21 mouse cellular contexts compared by ENCODE assay signal in genomic region chr19:3335917-3336316, GRCm38 (mm10). TPM values are rescaled to one million over a fixed set of nuclear protein-coding genes. Genes with fewer than 3 reads are reported as not detected.
DNase-seq lines count a peak whose midpoint lies in the region; ATAC-seq and TF ChIP-seq lines count a peak whose summit lies in the region.
"Had no signal": no experiment of that assay in that cellular context is flagged by ENCODE, and none has a peak within 500 bp of the region (broad histone marks: within the 10 kb centered on the region; RNA-seq: fewer than 3 reads in every experiment).

No protein-coding gene starts in this region.

- DNase-seq in heart, postnatal 0 days (ENCODE audit: low spot score): no peak
- DNase-seq in heart, adult 9 months (ENCODE audit: low spot score in 2 of 2): no peak
- no peak for DNase-seq in liver, postnatal 0 days
- DNase-seq in layer of hippocampus, adult 8-10 months (ENCODE audit: low spot score in 2 of 2): no peak
- DNase-seq in lung, postnatal 0 days (ENCODE audit: low spot score): no peak
- DNase-seq: adrenal gland, adult 8-10 months; cerebellum, adult 18-20 months; cerebellum, adult 9-10 months; cerebellum, postnatal 14 days; gastrocnemius, postnatal 10 days; gastrocnemius, postnatal 36 days had no signal

- no peak overlapping the region for H3K4me2 ChIP-seq in heart, postnatal 0 days (ENCODE audit: low read depth, low read length)
- no peak overlapping the region for H3K4me2 ChIP-seq in liver, postnatal 0 days (ENCODE audit: low read depth, low read length)
- no peak overlapping the region for H3K4me2 ChIP-seq in liver, embryonic 12.5 days
- H3K4me2 ChIP-seq in stomach, embryonic 15.5 days: no peak overlapping the region
- H3K4me2 ChIP-seq in lung, postnatal 0 days (replicated peaks; ENCODE audit: low read depth, low read length): no peak overlapping the region
- H3K4me2 ChIP-seq: forebrain, embryonic 13.5 days; heart, embryonic 13.5 days; hindbrain, embryonic 12.5 days; hindbrain, embryonic 15.5 days had no signal

- TF ChIP-seq EP300 in heart, postnatal 0 days (IDR thresholded peaks at IDR 0.05; ENCODE audit: low read depth): no peak
- no peak for TF ChIP-seq EP300 in liver, postnatal 0 days (IDR thresholded peaks at IDR 0.05; ENCODE audit: low read depth)
- TF ChIP-seq EP300 in lung, postnatal 0 days (IDR thresholded peaks at IDR 0.05): no peak

- H3K4me1 ChIP-seq in heart, postnatal 0 days (ENCODE audit: control insufficient read depth, insufficient read depth): peaks cover 29% of the 10 kb centered on the region
- H3K4me1 ChIP-seq in liver, postnatal 0 days (ENCODE audit: insufficient read depth): peaks cover 47% of the 10 kb centered on the region
- H3K4me1 ChIP-seq in liver, embryonic 12.5 days: peaks cover 43% of the 10 kb centered on the region
- peaks cover 8% of the 10 kb centered on the region for H3K4me1 ChIP-seq in stomach, embryonic 15.5 days
- H3K4me1 ChIP-seq in lung, postnatal 0 days (ENCODE audit: insufficient read depth, low read depth, low read length): 0 out of 2 replicates have a peak, but pooled peaks cover 2% of the 10 kb centered on the region

- ATAC-seq in heart, postnatal 0 days (ENCODE audit: insufficient read depth, low read depth): no peak
- ATAC-seq in liver, postnatal 0 days: 0 out of 2 replicates have a peak, but pooled peaks have one; percentile 7
- ATAC-seq in liver, embryonic 12.5 days: no peak
- ATAC-seq in stomach, embryonic 15.5 days (ENCODE audit: insufficient read depth, low FRiP score, low read depth): 0 out of 2 replicates have a peak, but pooled peaks have one; percentile 6
- ATAC-seq in lung, postnatal 0 days: no peak
- ATAC-seq: CD4-positive, CD25-positive, alpha-beta regulatory T cell, adult 4 months; forebrain, embryonic 13.5 days; forebrain, embryonic 16.5 days had no signal

- no peaks in the 10 kb centered on the region for H3K9me3 ChIP-seq in heart, postnatal 0 days (replicated peaks; ENCODE audit: control insufficient read depth, low read length)
- H3K9me3 ChIP-seq in liver, postnatal 0 days (ENCODE audit: low read length): no peaks in the 10 kb centered on the region
- H3K9me3 ChIP-seq in liver, embryonic 12.5 days (replicated peaks): no peaks in the 10 kb centered on the region
- H3K9me3 ChIP-seq in stomach, embryonic 15.5 days: no peaks in the 10 kb centered on the region
- H3K9me3 ChIP-seq in lung, postnatal 0 days (ENCODE audit: low read length): no peaks in the 10 kb centered on the region
- H3K9me3 ChIP-seq: forebrain, embryonic 10.5 days; forebrain, embryonic 13.5 days; heart, embryonic 10.5 days; heart, embryonic 13.5 days; hindbrain, embryonic 12.5 days; hindbrain, embryonic 15.5 days had no signal

- TF ChIP-seq CTCF in heart, postnatal 0 days (IDR thresholded peaks at IDR 0.05; ENCODE audit: low read depth): no peak
- no peak for TF ChIP-seq CTCF in liver, postnatal 0 days (IDR thresholded peaks at IDR 0.05; ENCODE audit: low read depth)
- TF ChIP-seq CTCF in lung, postnatal 0 days (IDR thresholded peaks at IDR 0.05): no peak

- H3K4me3 ChIP-seq in heart, postnatal 0 days (ENCODE audit: low read depth, low read length): no peak overlapping the region
- H3K4me3 ChIP-seq in liver, postnatal 0 days (ENCODE audit: low read depth, low read length): no peak overlapping the region
- H3K4me3 ChIP-seq in liver, embryonic 12.5 days: no peak overlapping the region
- no peak overlapping the region for H3K4me3 ChIP-seq in stomach, embryonic 15.5 days (replicated peaks)
- H3K4me3 ChIP-seq in lung, postnatal 0 days (ENCODE audit: low read depth, low read length): no peak overlapping the region
- H3K4me3 ChIP-seq: forebrain, embryonic 10.5 days; forebrain, embryonic 13.5 days; heart, embryonic 10.5 days; heart, embryonic 13.5 days; hindbrain, embryonic 12.5 days; hindbrain, embryonic 15.5 days had no signal

- H3K27me3 ChIP-seq in heart, postnatal 0 days (ENCODE audit: control insufficient read depth, insufficient read depth, low read length): no peaks in the 10 kb centered on the region
- no peaks in the 10 kb centered on the region for H3K27me3 ChIP-seq in liver, postnatal 0 days (ENCODE audit: insufficient read depth, low read length)
- H3K27me3 ChIP-seq in liver, embryonic 12.5 days (replicated peaks): no peaks in the 10 kb centered on the region
- no peaks in the 10 kb centered on the region for H3K27me3 ChIP-seq in stomach, embryonic 15.5 days (replicated peaks)
- H3K27me3 ChIP-seq in lung, postnatal 0 days (replicated peaks; ENCODE audit: insufficient read depth, low read length): no peaks in the 10 kb centered on the region
- H3K27me3 ChIP-seq: forebrain, embryonic 13.5 days; heart, embryonic 13.5 days; hindbrain, embryonic 12.5 days; hindbrain, embryonic 15.5 days had no signal

- H3K36me3 ChIP-seq in heart, postnatal 0 days (replicated peaks; ENCODE audit: control insufficient read depth, insufficient read depth, low read length): peaks cover 4% of the 10 kb centered on the region; the same call in 1 of the 2 replicates
- H3K36me3 ChIP-seq in liver, postnatal 0 days (replicated peaks; ENCODE audit: insufficient read depth, low read length): no peaks in the 10 kb centered on the region; the same call in 1 of the 2 replicates
- H3K36me3 ChIP-seq in liver, embryonic 12.5 days: no peaks in the 10 kb centered on the region
- no peaks in the 10 kb centered on the region for H3K36me3 ChIP-seq in stomach, embryonic 15.5 days
- H3K36me3 ChIP-seq in lung, postnatal 0 days (ENCODE audit: insufficient read depth, low read length): no peaks in the 10 kb centered on the region
- H3K36me3 ChIP-seq: forebrain, embryonic 10.5 days; heart, embryonic 10.5 days; heart, embryonic 13.5 days; hindbrain, embryonic 12.5 days; hindbrain, embryonic 15.5 days had no signal

- no peak overlapping the region; the same call in 1 of the 2 replicates for H3K9ac ChIP-seq in heart, postnatal 0 days (replicated peaks; ENCODE audit: low read depth, low read length)
- H3K9ac ChIP-seq in liver, postnatal 0 days (replicated peaks): no peak overlapping the region
- no peak overlapping the region for H3K9ac ChIP-seq in liver, embryonic 12.5 days
- no peak overlapping the region for H3K9ac ChIP-seq in stomach, embryonic 15.5 days
- H3K9ac ChIP-seq in lung, postnatal 0 days (replicated peaks; ENCODE audit: low read depth): no peak overlapping the region
- H3K9ac ChIP-seq: forebrain, embryonic 13.5 days; heart, embryonic 13.5 days; hindbrain, embryonic 12.5 days; hindbrain, embryonic 15.5 days had no signal

- whole genome bisulfite sequencing in heart, postnatal 0 days: 54% methylated on average over 1 of the region's 1 CpGs
- 47% methylated on average over 1 of the region's 1 CpGs for WGBS in liver, postnatal 0 days (ENCODE audit: insufficient replicate concordance)
- WGBS in liver, embryonic 12.5 days (ENCODE audit: insufficient replicate concordance): 62% methylated on average over 1 of the region's 1 CpGs
- 55% methylated on average over 1 of the region's 1 CpGs for WGBS in stomach, embryonic 15.5 days
- 58% methylated on average over 1 of the region's 1 CpGs for WGBS in lung, postnatal 0 days

- 0 out of 2 replicates have a peak overlapping the region, but pooled peaks have one; percentile 39 for H3K27ac ChIP-seq in heart, postnatal 0 days (ENCODE audit: low read depth)
- no peak overlapping the region for H3K27ac ChIP-seq in liver, postnatal 0 days (ENCODE audit: low read depth)
- no peak overlapping the region for H3K27ac ChIP-seq in liver, embryonic 12.5 days
- H3K27ac ChIP-seq in stomach, embryonic 15.5 days: no peak overlapping the region
- H3K27ac ChIP-seq in lung, postnatal 0 days (ENCODE audit: low read length): no peak overlapping the region
- H3K27ac ChIP-seq: forebrain, embryonic 10.5 days; forebrain, embryonic 13.5 days; heart, embryonic 10.5 days; heart, embryonic 13.5 days; hindbrain, embryonic 12.5 days; hindbrain, embryonic 15.5 days had no signal

RNA-seq across cellular contexts. Expression of gene Cpt1a, which starts 13.8 kb away (rescaled TPM):
- 43.6 and 79.4 TPM in 2 replicates for total RNA-seq in heart, postnatal 0 days (2014; rRNA removed; ENCODE audit: low replicate concordance)
- 43.9 and 49.8 TPM in 2 replicates for polyA plus RNA-seq in heart, postnatal 0 days (2015; fragmentation: Nextera tagmentation; extraction: Ambion mirVana)
- 139 and 140 TPM in 2 replicates for polyA plus RNA-seq in liver, postnatal 0 days (2015; fragmentation: Nextera tagmentation; extraction: Ambion mirVana)
- polyA plus RNA-seq in liver, embryonic 12.5 days (2016; fragmentation: Nextera tagmentation; extraction: Ambion mirVana): 7.0 and 8.3 TPM in 2 replicates
- 20.8 and 26.1 TPM in 2 replicates for polyA plus RNA-seq in stomach, embryonic 15.5 days (2015; fragmentation: Nextera tagmentation; extraction: Ambion mirVana)
- total RNA-seq in layer of hippocampus, adult 8-10 months (2022): 10 to 100 TPM; 24.0 to 30.2 (median 26.7) TPM
- polyA plus RNA-seq in lung, postnatal 0 days (2015; fragmentation: Nextera tagmentation; extraction: Ambion mirVana): 46.6 and 47.9 TPM in 2 replicates

RNA-seq across cellular contexts. Expression of gene Tesmin, which starts 52.7 kb away (rescaled TPM):
- total RNA-seq in heart, postnatal 0 days (2014; rRNA removed; ENCODE audit: low replicate concordance): 1.2 and 2.9 TPM in 2 replicates
- polyA plus RNA-seq in heart, postnatal 0 days (2015; fragmentation: Nextera tagmentation; extraction: Ambion mirVana): 1.1 and 1.3 TPM in 2 replicates
- polyA plus RNA-seq in liver, postnatal 0 days (2015; fragmentation: Nextera tagmentation; extraction: Ambion mirVana): 0.80 and 0.91 TPM in 2 replicates
- polyA plus RNA-seq in liver, embryonic 12.5 days (2016; fragmentation: Nextera tagmentation; extraction: Ambion mirVana): 0.38 and 0.41 TPM in 2 replicates
- polyA plus RNA-seq in stomach, embryonic 15.5 days (2015; fragmentation: Nextera tagmentation; extraction: Ambion mirVana): 0.39 and 0.49 TPM in 2 replicates
- total RNA-seq in layer of hippocampus, adult 8-10 months (2022): under 1 TPM in 3 of 4 experiments, not detected in 1; 0.38 to 0.83 (median 0.43) TPM
- 0.52 and 0.68 TPM in 2 replicates for polyA plus RNA-seq in lung, postnatal 0 days (2015; fragmentation: Nextera tagmentation; extraction: Ambion mirVana)
- polyA plus RNA-seq: CD4-positive, CD25-positive, alpha-beta regulatory T cell, adult 4 months had no signal

RNA-seq across cellular contexts. Expression of gene Ighmbp2, which starts 53.1 kb away (rescaled TPM):
- 4.5 and 5.2 TPM in 2 replicates for total RNA-seq in heart, postnatal 0 days (2014; rRNA removed; ENCODE audit: low replicate concordance)
- 3.1 and 3.7 TPM in 2 replicates for polyA plus RNA-seq in heart, postnatal 0 days (2015; fragmentation: Nextera tagmentation; extraction: Ambion mirVana)
- 1.4 and 1.8 TPM in 2 replicates for polyA plus RNA-seq in liver, postnatal 0 days (2015; fragmentation: Nextera tagmentation; extraction: Ambion mirVana)
- polyA plus RNA-seq in liver, embryonic 12.5 days (2016; fragmentation: Nextera tagmentation; extraction: Ambion mirVana): 5.1 and 5.7 TPM in 2 replicates
- polyA plus RNA-seq in stomach, embryonic 15.5 days (2015; fragmentation: Nextera tagmentation; extraction: Ambion mirVana): 8.3 and 10.0 TPM in 2 replicates
- 10 to 100 TPM in 3 of 4 experiments, 1 to 10 TPM in 1; 9.0 to 11.9 (median 10.6) TPM for total RNA-seq in layer of hippocampus, adult 8-10 months (2022)
- 5.2 TPM in 2 replicates for polyA plus RNA-seq in lung, postnatal 0 days (2015; fragmentation: Nextera tagmentation; extraction: Ambion mirVana)

RNA-seq across cellular contexts. Expression of gene Mrpl21, which starts 53.2 kb away (rescaled TPM):
- total RNA-seq in heart, postnatal 0 days (2014; rRNA removed; ENCODE audit: low replicate concordance): 54.9 and 65.9 TPM in 2 replicates
- 105 and 113 TPM in 2 replicates for polyA plus RNA-seq in heart, postnatal 0 days (2015; fragmentation: Nextera tagmentation; extraction: Ambion mirVana)
- polyA plus RNA-seq in liver, postnatal 0 days (2015; fragmentation: Nextera tagmentation; extraction: Ambion mirVana): 43.9 and 45.5 TPM in 2 replicates
- polyA plus RNA-seq in liver, embryonic 12.5 days (2016; fragmentation: Nextera tagmentation; extraction: Ambion mirVana): 95.7 and 99.8 TPM in 2 replicates
- polyA plus RNA-seq in stomach, embryonic 15.5 days (2015; fragmentation: Nextera tagmentation; extraction: Ambion mirVana): 124 and 126 TPM in 2 replicates
- 10 to 100 TPM; 46.1 to 52.6 (median 48.3) TPM for total RNA-seq in layer of hippocampus, adult 8-10 months (2022)
- 63.2 and 72.7 TPM in 2 replicates for polyA plus RNA-seq in lung, postnatal 0 days (2015; fragmentation: Nextera tagmentation; extraction: Ambion mirVana)

Comparison
In these comparisons a context has a peak if more than half of its experiments do, and no peak if none do; other contexts are left out.
1. ATAC-seq: peak in liver, postnatal 0 days (single experiment) and stomach, embryonic 15.5 days (single experiment); none in heart, postnatal 0 days (single experiment), liver, embryonic 12.5 days (single experiment) and lung, postnatal 0 days (single experiment).